Mouse (Mus musculus) heart, embryonic 10.5 days (tissue): ENCODE results near the gene Map2. TPM values are rescaled to one million over a fixed set of nuclear protein-coding genes. Genes with fewer than 3 reads are reported as not detected.

Source experiments
- DNase-seq: peaks from one replicate; pipeline ENCODE4 v3.0.0-alpha.2; 2017; ENCODE audit warnings: low spot score
- H3K27ac ChIP-seq: fragments of 300-500 bp; sonication (generic); 2 replicates; pipeline ENCODE4 v1.5.1; 2016; ENCODE audit warnings: mild to moderate bottlenecking
- H3K27me3 ChIP-seq: fragments of 300-500 bp; sonication (generic); 2 replicates; pipeline ENCODE4 v1.6.1; 2016; ENCODE audit warnings: mild to moderate bottlenecking; ENCODE audit not compliant: poor library complexity, insufficient read depth, severe bottlenecking
- H3K36me3 ChIP-seq: fragments of 300-500 bp; sonication (generic); 2 replicates; pipeline ENCODE4 v1.6.1; 2016; ENCODE audit warnings: mild to moderate bottlenecking, moderate library complexity
- H3K4me1 ChIP-seq: fragments of 300-500 bp; sonication (generic); 2 replicates; pipeline ENCODE4 v1.6.1; 2016; ENCODE audit warnings: mild to moderate bottlenecking
- H3K4me3 ChIP-seq: fragments of 300-500 bp; sonication (generic); 2 replicates; pipeline ENCODE4 v1.5.1; 2016; ENCODE audit warnings: mild to moderate bottlenecking, moderate library complexity
- H3K9me3 ChIP-seq: fragments of 300-500 bp; sonication (generic); 2 replicates; pipeline ENCODE4 v1.6.1; 2016; ENCODE audit warnings: mild to moderate bottlenecking, moderate library complexity
- WGBS: fragments of 180-500 bp; shearing (Covaris S2); methylation state at CpG from one replicate; pipeline ENCODE4 v1.1.7; 2016; 5-methylcytosine and 5-hydroxymethylcytosine counted together
- polyA plus RNA-seq: library from polyadenylated mRNA; unstranded; fragments of >200 nt; fragmentation: Nextera tagmentation; extraction: Ambion mirVana; gene quantifications from 2 replicates; pipeline ENCODE4 v1.2.1, GENCODE M21; 2016

Gene Map2
- 2.3 and 5.1 TPM in 2 replicates for polyA plus RNA-seq

DNA sequence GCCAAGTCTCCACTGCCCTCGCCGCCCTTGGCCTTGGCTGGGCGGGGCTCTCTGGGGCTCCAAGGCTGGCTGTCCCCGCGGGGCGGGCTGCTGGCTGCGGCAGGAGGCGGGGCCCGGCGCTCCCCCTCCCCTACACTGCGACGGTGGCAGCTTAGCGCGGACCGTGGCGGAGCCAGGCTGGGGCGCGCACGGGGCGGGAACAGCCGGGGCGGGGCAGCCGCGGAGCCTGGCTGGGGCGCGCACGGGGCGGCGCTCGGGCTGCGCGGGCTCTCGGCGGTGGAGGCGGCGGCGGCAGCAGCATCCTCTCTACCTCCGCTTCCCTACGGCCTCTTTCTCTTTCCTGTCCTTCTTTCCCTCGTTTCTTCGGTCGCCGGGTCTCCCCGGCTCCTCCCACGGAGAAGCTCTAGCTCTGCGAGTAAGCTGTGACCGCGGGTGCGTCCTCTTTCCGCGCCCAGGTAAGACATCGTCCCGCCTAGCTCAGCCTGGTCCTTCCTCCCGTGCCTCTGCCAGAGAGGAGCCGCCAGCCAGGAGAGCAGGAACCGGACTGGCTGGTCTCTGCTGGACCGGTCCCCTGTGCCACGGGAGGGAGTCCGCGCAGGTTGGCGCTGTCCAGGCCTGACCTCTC lies at the start of gene Map2:
Map2 (plus strand) TSS at position 233 of the 625 bp plus-strand sequence.
- Histone ChIP-seq H3K9me3 (no peaks in the 10 kb centered on the region), H3K27me3 (0 out of 2 replicates have a peak, but pooled peaks cover 4% of the 10 kb centered on the region), H3K4me1 (peaks cover 8% of the 10 kb centered on the region), H3K36me3 (no peaks in the 10 kb centered on the region), H3K27ac (peak within 1 kb of the TSS; percentile 80), H3K4me3 (peak within 1 kb of the TSS; percentile 76)
- WGBS: under 1% methylated on average over 46 of the region's 61 CpGs
- peak; percentile 79 for DNase-seq

DNA sequence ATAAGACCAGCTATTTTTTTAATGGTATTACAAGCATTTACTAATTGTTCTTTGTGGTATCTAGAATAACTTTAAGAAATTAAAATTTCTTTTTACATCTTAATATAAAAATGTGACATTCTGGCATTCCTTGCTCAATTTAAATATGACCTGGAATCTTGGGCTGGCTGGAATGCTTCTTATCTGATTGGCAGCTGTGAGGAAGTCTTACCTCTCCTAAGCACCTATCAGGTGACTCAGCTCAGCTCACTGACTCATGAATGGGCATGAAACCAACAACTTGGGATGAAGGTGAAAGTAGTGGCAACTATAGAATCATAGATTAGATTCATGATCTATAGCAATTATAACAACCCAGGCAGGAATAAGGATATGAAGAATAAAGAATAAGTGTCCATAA lies 42.1 kb upstream of the Map2 start:
- H3K9me3 ChIP-seq: no peaks in the 10 kb centered on the region
- H3K27ac ChIP-seq: no peak overlapping the region
- H3K36me3 ChIP-seq: no peaks in the 10 kb centered on the region

GRCm38 (mm10) chr1:66135324-66135723 lies 39.7 kb upstream of the Map2 start:
- DNase-seq: no peak
- H3K27ac ChIP-seq: no peak overlapping the region
- no peaks in the 10 kb centered on the region for H3K9me3 ChIP-seq
- H3K36me3 ChIP-seq: no peaks in the 10 kb centered on the region
- H3K27me3 ChIP-seq: no peaks in the 10 kb centered on the region
- H3K4me1 ChIP-seq: no peaks in the 10 kb centered on the region
- H3K4me3 ChIP-seq: no peak overlapping the region

More for the DNA sequence above, 42.1 kb upstream of the Map2 start:
- no peaks in the 10 kb centered on the region for H3K27me3 ChIP-seq
- H3K4me1 ChIP-seq: no peaks in the 10 kb centered on the region
- no peak overlapping the region for H3K4me3 ChIP-seq
- no peak for DNase-seq

- Histone ChIP-seq H3K9me3 (no peaks in the 10 kb centered on the region), H3K27me3 (no peaks in the 10 kb centered on the region), H3K4me3 (no peak overlapping the region), H3K4me1 (no peaks in the 10 kb centered on the region), H3K27ac (no peak overlapping the region), H3K36me3 (no peaks in the 10 kb centered on the region)
- DNase-seq: no peak
- 77% methylated on average over 1 of the region's 1 CpGs for WGBS
These were observed 34.4 kb upstream of the Map2 start for GRCm38 (mm10) chr1:66140686-66141085.

DNA sequence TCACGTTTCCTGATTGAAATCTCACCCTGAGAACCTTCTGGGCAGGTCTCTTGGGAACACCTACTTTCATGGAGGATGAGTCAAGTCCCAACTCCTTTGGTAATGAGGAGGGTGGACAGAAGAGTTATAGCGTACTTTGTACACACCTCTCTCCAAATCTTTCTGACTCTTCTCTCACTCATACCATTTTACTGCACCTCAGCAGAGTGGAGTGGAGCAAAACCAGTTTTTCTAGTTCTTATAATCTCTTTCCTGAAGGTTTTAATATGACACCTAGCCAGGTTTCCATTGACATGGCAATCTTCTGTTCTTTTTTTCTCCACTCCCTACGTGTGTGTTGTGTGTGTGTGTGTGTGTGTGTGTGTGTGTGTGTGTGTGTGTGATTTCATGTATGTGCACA lies 29.9 kb upstream of the Map2 start:
- WGBS: 72% methylated on average over 3 of the region's 3 CpGs
- Histone ChIP-seq H3K27ac (no peak overlapping the region), H3K36me3 (no peaks in the 10 kb centered on the region), H3K27me3 (no peaks in the 10 kb centered on the region), H3K9me3 (no peaks in the 10 kb centered on the region), H3K4me3 (no peak overlapping the region), H3K4me1 (no peaks in the 10 kb centered on the region)
- no peak for DNase-seq

GRCm38 (mm10) chr1:66148825-66149514 lies 26.1 kb upstream of the Map2 start:
- Histone ChIP-seq H3K4me3 (no peak overlapping the region), H3K36me3 (no peaks in the 10 kb centered on the region), H3K27me3 (no peaks in the 10 kb centered on the region), H3K9me3 (no peaks in the 10 kb centered on the region), H3K4me1 (no peaks in the 10 kb centered on the region), H3K27ac (no peak overlapping the region)
- DNase-seq: no peak
- WGBS: 70% methylated on average over 2 of the region's 2 CpGs

- DNase-seq: no peak
- H3K4me3 ChIP-seq: no peak overlapping the region
- no peak overlapping the region for H3K27ac ChIP-seq
- no peaks in the 10 kb centered on the region for H3K9me3 ChIP-seq
- H3K4me1 ChIP-seq: no peaks in the 10 kb centered on the region
- H3K36me3 ChIP-seq: no peaks in the 10 kb centered on the region
- H3K27me3 ChIP-seq: no peaks in the 10 kb centered on the region
- 78% methylated on average over 3 of the region's 3 CpGs for WGBS
These were observed 24.3 kb upstream of the Map2 start for GRCm38 (mm10) chr1:66150806-66151205.

DNA sequence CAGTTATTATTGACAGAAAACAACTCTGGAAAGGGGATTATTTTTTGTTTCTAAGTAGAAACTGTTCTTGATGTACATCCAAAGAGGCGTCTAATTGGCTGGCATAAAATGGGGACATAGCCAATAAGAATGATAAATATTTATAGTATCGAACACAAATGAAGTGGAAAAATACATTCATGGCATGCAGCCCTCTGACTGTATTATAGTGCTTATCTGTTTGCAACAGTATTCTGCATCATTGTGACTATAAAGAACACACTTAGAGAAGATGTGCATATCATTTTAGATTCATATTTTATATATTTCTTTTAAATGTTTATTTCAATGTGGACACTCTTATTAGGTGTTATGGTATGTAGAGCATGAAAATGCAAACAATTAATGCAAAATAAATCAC lies 17.9 kb upstream of the Map2 start:
- Histone ChIP-seq H3K4me3 (no peak overlapping the region), H3K27ac (no peak overlapping the region), H3K36me3 (no peaks in the 10 kb centered on the region), H3K4me1 (no peaks in the 10 kb centered on the region), H3K9me3 (no peaks in the 10 kb centered on the region), H3K27me3 (no peaks in the 10 kb centered on the region)
- 80% methylated on average over 2 of the region's 2 CpGs for WGBS
- no peak for DNase-seq

- H3K4me3 ChIP-seq: no peak overlapping the region
- no peaks in the 10 kb centered on the region for H3K9me3 ChIP-seq
- no peak for DNase-seq
- H3K27ac ChIP-seq: no peak overlapping the region
- H3K4me1 ChIP-seq: no peaks in the 10 kb centered on the region
- no peaks in the 10 kb centered on the region for H3K27me3 ChIP-seq
- H3K36me3 ChIP-seq: no peaks in the 10 kb centered on the region
These were observed 17.5 kb upstream of the Map2 start for GRCm38 (mm10) chr1:66157589-66157988.

DNA sequence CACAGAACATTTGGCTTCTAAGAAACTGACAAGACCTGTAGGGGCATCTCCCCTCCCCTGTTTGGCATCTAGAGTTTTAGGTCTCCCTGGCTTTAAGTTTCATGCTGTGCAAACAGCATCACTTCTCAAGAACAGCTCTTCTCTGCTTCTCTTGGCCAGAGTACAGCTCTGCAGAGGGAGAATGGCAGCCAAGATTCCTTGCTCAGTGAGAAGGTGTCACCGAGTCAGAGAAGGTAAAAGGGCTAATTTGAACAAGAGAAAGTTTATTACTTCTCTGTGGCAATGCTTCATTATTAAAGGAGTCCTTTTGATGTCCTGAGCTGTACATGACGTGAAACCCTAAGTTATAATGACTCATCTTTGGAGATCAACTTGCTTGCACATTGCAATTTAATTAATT lies 10.4 kb upstream of the Map2 start:
- Histone ChIP-seq H3K27me3 (no peaks in the 10 kb centered on the region), H3K27ac (no peak overlapping the region), H3K9me3 (no peaks in the 10 kb centered on the region), H3K4me3 (no peak overlapping the region), H3K36me3 (no peaks in the 10 kb centered on the region), H3K4me1 (no peaks in the 10 kb centered on the region)
- WGBS: 75% methylated on average over 2 of the region's 2 CpGs
- DNase-seq: no peak

- Histone ChIP-seq H3K9me3 (no peaks in the 10 kb centered on the region), H3K27me3 (no peaks in the 10 kb centered on the region), H3K4me1 (no peaks in the 10 kb centered on the region), H3K4me3 (no peak overlapping the region), H3K36me3 (no peaks in the 10 kb centered on the region), H3K27ac (no peak overlapping the region)
- no peak for DNase-seq
- WGBS: 75% methylated on average over 5 of the region's 5 CpGs
These were observed 6.4 kb upstream of the Map2 start for GRCm38 (mm10) chr1:66168722-66169121.

GRCm38 (mm10) chr1:66172127-66172526 lies 2.9 kb upstream of the Map2 start:
- Histone ChIP-seq H3K4me3 (no peak overlapping the region), H3K9me3 (no peaks in the 10 kb centered on the region), H3K27me3 (0 out of 2 replicates have a peak, but pooled peaks cover 4% of the 10 kb centered on the region), H3K27ac (no peak overlapping the region), H3K36me3 (no peaks in the 10 kb centered on the region), H3K4me1 (peaks cover 8% of the 10 kb centered on the region)
- DNase-seq: no peak
- 76% methylated on average over 3 of the region's 3 CpGs for WGBS

DNA sequence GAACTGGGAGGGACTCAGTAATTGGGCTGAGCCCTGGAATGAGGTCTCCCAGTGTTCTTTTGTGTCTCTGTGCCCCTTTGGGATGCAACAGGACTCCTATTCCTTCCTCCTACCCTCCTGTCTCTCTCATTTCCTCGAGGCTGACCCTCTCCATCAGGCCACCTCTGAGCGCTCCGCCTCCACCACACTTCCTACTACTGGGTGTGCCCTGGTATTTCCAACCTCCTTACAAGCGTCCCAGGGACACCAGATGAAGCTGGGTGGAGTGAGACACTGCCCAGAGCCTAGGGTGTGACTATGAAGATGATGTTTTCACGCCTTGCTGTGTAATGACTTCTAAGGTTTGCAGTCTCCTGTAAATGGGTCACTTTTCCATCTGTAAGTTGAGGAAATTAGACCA lies 1.4 kb upstream of the Map2 start:
- no peak for DNase-seq
- H3K9me3 ChIP-seq: no peaks in the 10 kb centered on the region
- H3K27ac ChIP-seq: no peak overlapping the region
- H3K27me3 ChIP-seq: 0 out of 2 replicates have a peak, but pooled peaks cover 4% of the 10 kb centered on the region
- WGBS: 46% methylated on average over 5 of the region's 5 CpGs
- no peaks in the 10 kb centered on the region for H3K36me3 ChIP-seq
- H3K4me1 ChIP-seq: peaks cover 8% of the 10 kb centered on the region
- H3K4me3 ChIP-seq: no peak overlapping the region
